Mouse (Mus musculus) midbrain, postnatal 0 days (tissue): ENCODE measurements at regions not wholly inside any gene's neighbourhood (a gene's known extent, or its start where the extent isn't known, plus 50 kb on each side); places are given as distances from the start of the nearest gene placed in this dataset.
A peak's percentile ranks its signal among the peaks of the same experiment; 100 is the strongest.

Source experiments
- ATAC-seq: fragments of 200-750 bp; cut with Nextera tagmentation; 2 replicates; pipeline ENCODE4 v1.8.0; 2017; ENCODE audit warnings: moderate number of reproducible peaks, mild to moderate bottlenecking, moderate TSS enrichment, moderate library complexity; ENCODE audit not compliant: low FRiP score
- DNase-seq: peaks from one replicate; pipeline ENCODE4 v3.0.0-alpha.2; 2015; ENCODE audit warnings: low spot score
- H3K27ac ChIP-seq: fragments of 300-500 bp; sonication (generic); 2 replicates; pipeline ENCODE4 v1.5.1; 2014; ENCODE audit warnings: low read depth, mild to moderate bottlenecking, low read length, mixed read lengths
- H3K27me3 ChIP-seq: fragments of 300-500 bp; sonication (generic); 2 replicates; pipeline ENCODE4 v1.6.1; 2014; ENCODE audit warnings: low read length, control low read depth, mixed read lengths; ENCODE audit not compliant: insufficient read depth
- H3K36me3 ChIP-seq: fragments of 300-500 bp; sonication (generic); 2 replicates; pipeline ENCODE4 v1.6.1; 2014; ENCODE audit warnings: low read length, control low read depth, mixed read lengths; ENCODE audit not compliant: insufficient read depth
- H3K4me1 ChIP-seq: fragments of 300-500 bp; sonication (generic); 2 replicates; pipeline ENCODE4 v1.6.1; 2014; ENCODE audit warnings: mild to moderate bottlenecking, control low read depth, antibody characterized with exemption, low read length, mixed read lengths; ENCODE audit not compliant: insufficient read depth
- H3K4me2 ChIP-seq: fragments of 300-500 bp; sonication (generic); 2 replicates; pipeline ENCODE4 v1.6.1; 2014; ENCODE audit warnings: low read depth, mild to moderate bottlenecking, low read length, mixed read lengths; ENCODE audit not compliant: poor library complexity, severe bottlenecking
- H3K4me3 ChIP-seq: fragments of 300-500 bp; sonication (generic); 2 replicates; pipeline ENCODE4 v1.5.1; 2014; ENCODE audit warnings: low read depth, mild to moderate bottlenecking, low read length, moderate library complexity
- H3K9ac ChIP-seq: fragments of 300-500 bp; sonication (generic); replicated peaks from 2 replicates; pipeline ENCODE4 v1.6.1; 2014; ENCODE audit warnings: mild to moderate bottlenecking, low read length, moderate library complexity, mixed read lengths; ENCODE audit not compliant: poor library complexity, severe bottlenecking
- H3K9me3 ChIP-seq: fragments of 300-500 bp; sonication (generic); 2 replicates; pipeline ENCODE4 v1.6.1; 2016; ENCODE audit warnings: low read length, control low read depth
- CTCF ChIP-seq: IDR thresholded peaks from 2 replicates; pipeline ENCODE4 v1.5.1; 2016; ENCODE audit warnings: antibody characterized with exemption, mild to moderate bottlenecking
- WGBS: fragments of 180-500 bp; shearing (Covaris S2); extraction: QIAGEN DNeasy Blood & Tissue Kit; methylation state at CpG from one replicate; pipeline ENCODE4 v1.1.7; 2014; 5-methylcytosine and 5-hydroxymethylcytosine counted together

DNA sequence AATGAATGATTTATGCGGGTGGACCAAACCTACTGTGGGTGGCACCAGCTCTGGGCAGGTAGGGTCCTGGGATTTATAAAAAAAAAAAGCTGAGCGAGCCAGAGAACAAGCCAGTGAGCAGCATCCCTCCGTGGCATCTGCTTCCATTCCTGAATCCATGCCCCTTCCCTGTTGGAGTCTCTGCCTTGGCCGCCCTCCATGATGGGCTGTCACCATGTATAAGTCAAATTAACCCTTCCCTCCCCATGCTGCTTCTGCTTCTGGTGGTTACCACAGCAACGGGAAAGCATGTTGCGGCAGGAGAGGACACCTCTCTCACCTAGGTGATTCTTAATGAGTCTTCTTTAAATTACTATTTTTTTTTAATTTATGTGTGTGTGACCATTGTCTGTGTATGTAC lies 112.3 kb upstream of the A430005L14Rik start:
- Histone ChIP-seq H3K36me3 (no peaks in the 10 kb centered on the region), H3K9me3 (no peaks in the 10 kb centered on the region), H3K4me1 (no peaks in the 10 kb centered on the region), H3K4me3 (no peak overlapping the region), H3K4me2 (no peak overlapping the region), H3K27ac (no peak overlapping the region), H3K27me3 (no peaks in the 10 kb centered on the region), H3K9ac (no peak overlapping the region)
- WGBS = 82% methylated on average over 6 of the region's 6 CpGs
- no peak for ATAC-seq
- peak; percentile 26 for DNase-seq
- TF ChIP-seq CTCF = no peak

DNA sequence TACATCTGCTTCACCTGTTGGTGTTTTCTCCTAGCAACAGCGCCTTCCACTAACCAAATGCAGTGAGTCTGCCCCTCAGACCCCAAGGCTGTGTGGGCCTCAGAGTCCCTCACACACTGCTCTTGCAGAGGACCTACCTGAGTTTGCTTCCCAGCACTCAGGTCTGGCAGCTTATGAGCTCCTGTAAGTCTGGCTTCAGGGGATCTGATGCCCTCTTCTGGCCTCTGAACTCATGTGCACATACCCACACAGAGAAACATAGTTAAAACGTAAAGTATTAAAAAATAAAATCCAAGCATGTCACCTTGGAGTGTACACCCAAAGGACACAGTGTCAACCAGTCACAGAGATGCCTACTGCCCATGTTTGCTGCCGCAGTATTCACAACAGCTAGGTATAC lies 108.8 kb upstream of the A430005L14Rik start:
- ATAC-seq = no peak
- Histone ChIP-seq H3K27me3 (no peaks in the 10 kb centered on the region), H3K4me2 (no peak overlapping the region), H3K36me3 (no peaks in the 10 kb centered on the region), H3K27ac (no peak overlapping the region), H3K4me1 (no peaks in the 10 kb centered on the region), H3K4me3 (no peak overlapping the region), H3K9me3 (no peaks in the 10 kb centered on the region), H3K9ac (no peak overlapping the region)
- DNase-seq = peak; percentile 46
- peak; percentile 65 for TF ChIP-seq CTCF
- WGBS = 76% methylated on average over 3 of the region's 3 CpGs

DNA sequence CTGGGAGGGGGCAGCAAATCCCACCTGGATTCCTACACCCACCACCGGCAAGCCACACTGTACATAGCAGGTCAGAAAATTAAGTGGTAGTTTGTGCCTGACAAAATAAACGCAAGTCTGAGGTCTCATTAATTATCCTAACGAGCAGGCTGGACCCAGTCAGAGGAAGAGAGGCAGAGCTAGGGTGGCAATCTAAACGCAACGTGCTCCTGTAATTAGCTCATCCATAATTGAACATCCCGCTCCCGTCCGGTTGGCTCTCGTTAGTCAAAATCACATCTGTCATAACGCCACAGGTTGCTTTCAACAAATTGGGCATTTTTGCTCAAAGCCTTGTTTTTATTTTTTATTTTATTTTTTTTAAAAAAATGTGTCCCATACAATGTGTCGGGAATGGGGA lies 106.9 kb upstream of the A430005L14Rik start:
- H3K27me3 ChIP-seq = no peaks in the 10 kb centered on the region
- H3K36me3 ChIP-seq = no peaks in the 10 kb centered on the region
- peaks cover 6% of the 10 kb centered on the region for H3K4me1 ChIP-seq
- 50% methylated on average over 11 of the region's 11 CpGs for WGBS
- DNase-seq = no peak
- H3K4me2 ChIP-seq = no peak overlapping the region
- H3K4me3 ChIP-seq = no peak overlapping the region
- H3K9ac ChIP-seq = no peak overlapping the region
- ATAC-seq = no peak
- no peak overlapping the region for H3K27ac ChIP-seq
- no peaks in the 10 kb centered on the region for H3K9me3 ChIP-seq
- no peak for TF ChIP-seq CTCF

DNA sequence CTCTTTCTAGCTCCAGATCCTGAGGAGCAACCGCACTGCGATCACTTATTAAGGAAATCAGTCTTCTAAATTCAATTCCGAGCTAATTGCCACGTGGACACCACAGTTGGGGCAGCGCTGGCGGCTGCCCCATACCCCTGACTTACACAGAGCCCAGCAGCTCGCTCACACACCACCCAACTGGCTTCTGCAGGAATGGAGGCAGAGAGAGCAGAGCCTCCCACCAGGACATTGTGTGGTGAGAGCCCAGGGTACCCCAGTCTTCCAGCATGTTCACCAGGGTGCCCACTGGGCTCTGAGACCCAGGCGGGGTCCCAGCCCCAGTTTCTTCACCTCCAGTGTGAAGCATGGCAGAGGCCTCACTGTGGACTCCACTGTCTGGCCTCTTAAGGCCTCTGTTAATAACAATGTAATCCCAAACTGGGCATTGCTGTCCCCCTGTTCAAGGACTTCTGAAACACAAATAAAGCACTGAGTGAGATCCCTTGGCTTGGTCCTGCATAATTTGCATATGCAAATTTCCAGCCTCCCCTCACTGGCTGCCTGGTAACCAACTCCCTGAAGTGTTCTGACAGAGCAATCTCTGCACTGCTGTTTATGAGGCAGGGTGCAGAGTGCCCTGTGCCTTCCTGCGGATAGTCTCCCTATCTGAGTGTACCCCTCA lies 102.8 kb upstream of the A430005L14Rik start:
- DNase-seq = peak; percentile 71
- TF ChIP-seq CTCF = no peak
- no peak overlapping the region for H3K4me3 ChIP-seq
- peaks cover 6% of the 10 kb centered on the region for H3K4me1 ChIP-seq
- H3K9ac ChIP-seq = no peak overlapping the region
- H3K27ac ChIP-seq = no peak overlapping the region
- H3K27me3 ChIP-seq = no peaks in the 10 kb centered on the region
- H3K36me3 ChIP-seq = no peaks in the 10 kb centered on the region
- peak; percentile 58 for ATAC-seq
- H3K4me2 ChIP-seq = no peak overlapping the region
- H3K9me3 ChIP-seq = no peaks in the 10 kb centered on the region
- 44% methylated on average over 9 of the region's 9 CpGs for WGBS

DNA sequence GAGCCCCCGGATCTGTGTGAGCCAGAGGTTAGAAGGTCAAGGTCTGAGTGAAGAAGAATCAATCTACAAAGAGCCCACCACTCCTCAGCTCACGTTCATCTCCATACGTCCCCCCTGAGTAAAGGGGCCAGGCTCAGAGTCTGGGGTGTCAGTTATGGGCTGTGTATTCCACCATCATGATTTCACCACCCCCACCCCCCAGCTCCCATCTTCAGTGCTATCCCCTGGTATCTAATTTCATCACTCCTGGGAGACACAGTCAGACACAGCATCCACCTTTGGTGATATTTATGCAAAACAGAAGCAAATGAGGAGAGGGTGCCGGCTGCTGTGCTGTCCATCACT lies 102.3 kb upstream of the A430005L14Rik start:
- WGBS = 40% methylated on average over 4 of the region's 4 CpGs
- no peak overlapping the region for H3K9ac ChIP-seq
- no peak for TF ChIP-seq CTCF
- H3K27me3 ChIP-seq = no peaks in the 10 kb centered on the region
- peaks cover 6% of the 10 kb centered on the region for H3K4me1 ChIP-seq
- no peaks in the 10 kb centered on the region for H3K36me3 ChIP-seq
- ATAC-seq (no peak), DNase-seq (no peak)
- no peak overlapping the region for H3K4me2 ChIP-seq
- no peaks in the 10 kb centered on the region for H3K9me3 ChIP-seq
- H3K27ac ChIP-seq = no peak overlapping the region
- no peak overlapping the region for H3K4me3 ChIP-seq

DNA sequence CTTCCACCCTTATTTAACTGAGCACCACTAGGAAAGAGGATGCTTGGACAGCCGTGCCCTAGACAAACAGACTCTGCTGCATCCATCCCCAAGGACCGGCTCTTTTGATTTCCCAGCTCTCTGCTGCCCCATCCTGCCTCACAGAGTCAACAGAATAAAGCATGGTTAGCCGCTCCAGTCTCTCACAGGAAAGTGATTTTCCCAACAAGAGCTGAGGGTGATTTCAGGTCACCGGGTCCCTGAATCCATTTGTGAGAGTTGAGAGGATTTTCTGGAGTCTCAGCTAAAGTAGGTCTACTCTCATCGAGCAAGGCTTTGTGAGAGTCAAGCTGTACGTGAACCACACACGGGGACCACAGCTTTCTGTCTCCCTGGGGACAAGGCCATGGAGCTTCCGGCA lies 95.6 kb upstream of the A430005L14Rik start:
- Histone ChIP-seq H3K4me3 (no peak overlapping the region), H3K27me3 (no peaks in the 10 kb centered on the region), H3K9ac (no peak overlapping the region), H3K36me3 (no peaks in the 10 kb centered on the region), H3K4me2 (no peak overlapping the region), H3K9me3 (no peaks in the 10 kb centered on the region), H3K27ac (no peak overlapping the region), H3K4me1 (no peaks in the 10 kb centered on the region)
- TF ChIP-seq CTCF = peak; percentile 47
- WGBS = 54% methylated on average over 8 of the region's 8 CpGs
- DNase-seq = peak; percentile 47
- no peak for ATAC-seq
